Mouse (Mus musculus): ENCODE results near the gene H1f0.

DNA sequence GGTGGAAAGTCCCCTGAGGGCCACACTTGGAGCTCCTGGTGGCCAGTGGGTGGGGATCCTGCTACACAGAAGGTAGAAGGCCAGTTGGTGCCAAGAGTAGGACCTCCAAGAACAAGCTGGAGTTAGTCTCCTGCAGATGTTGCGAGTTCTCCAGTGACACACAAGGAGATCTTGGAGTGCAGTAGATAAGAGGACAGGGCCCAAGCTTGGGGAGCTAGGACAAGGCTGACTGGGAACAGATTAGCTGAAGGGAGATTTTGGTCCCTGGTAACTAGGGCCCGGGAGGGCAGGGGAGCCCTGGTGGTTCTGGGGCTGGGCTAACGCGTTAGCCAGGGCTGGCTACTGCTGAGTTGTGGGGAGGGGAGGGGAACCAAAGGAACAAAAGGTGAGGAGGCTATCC, 32.3 kb upstream of the H1f0 start:
- TF ChIP-seq CTCF (IDR thresholded peaks at IDR 0.05; ENCODE audit: low read depth) (no peak), EP300 (IDR thresholded peaks at IDR 0.05; ENCODE audit: low read depth) (no peak)
